Mouse (Mus musculus): ENCODE data around the gene Slc25a44. TPM values are rescaled to one million over a fixed set of nuclear protein-coding genes. Genes with fewer than 3 reads are reported as not detected.
"Not testable (repeated sequence)": the region's sequence is repeated elsewhere in the genome, so short reads cannot be mapped to it uniquely, and the experiment has no call there.

The Slc25a44 gene
- polyA plus RNA-seq, 1 experiment from 2014 or later: 21.7 TPM

DNA sequence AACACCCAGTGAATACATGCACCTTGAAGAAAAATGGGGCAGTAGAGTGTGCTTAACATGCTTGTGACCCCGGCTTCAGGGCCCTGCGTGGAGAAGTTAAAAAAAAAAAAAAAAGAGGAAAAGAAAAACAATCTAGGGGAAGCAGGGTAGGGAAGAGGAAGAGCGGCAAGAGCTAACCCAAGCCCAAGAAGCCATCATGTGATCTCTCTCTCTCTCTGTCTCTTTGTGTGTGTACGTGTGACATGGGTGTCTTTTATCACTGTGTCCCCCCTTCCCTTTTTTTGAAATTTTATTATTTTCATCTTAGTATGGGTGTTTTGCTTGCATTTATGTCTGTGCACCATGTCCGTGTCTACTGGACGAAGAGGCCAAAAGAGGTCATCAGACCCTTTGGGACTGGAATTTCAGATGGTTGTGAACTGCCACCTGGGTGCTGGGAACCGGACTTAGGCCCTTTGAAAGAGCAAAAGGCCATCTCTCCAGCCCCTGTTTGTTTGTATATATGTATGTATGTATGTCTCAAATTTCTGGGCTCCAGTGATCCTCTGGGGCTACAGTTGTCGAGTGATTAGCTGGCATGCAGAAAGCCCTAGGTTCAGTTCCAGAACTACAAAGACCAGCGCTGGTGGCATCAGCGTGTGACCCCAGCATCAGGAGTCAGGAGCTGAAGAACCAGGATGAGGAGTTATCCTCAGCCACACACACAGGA is 21.3 kb downstream of the Slc25a44 start:
- H3K9me3 ChIP-seq (ENCODE audit: low read length): no peaks in the 10 kb centered on the region
- H3K4me2 ChIP-seq (replicated peaks; ENCODE audit: low read depth, low read length): no peak overlapping the region
- H3K9ac ChIP-seq (replicated peaks; ENCODE audit: low read length): no peak overlapping the region
- no peak overlapping the region for H3K27ac ChIP-seq (ENCODE audit: low read length)
- H3K4me3 ChIP-seq (ENCODE audit: low read length): no peak overlapping the region
- ATAC-seq (ENCODE audit: low FRiP score, low TSS enrichment): no peak
- H3K36me3 ChIP-seq (ENCODE audit: insufficient read depth, low read length): peaks cover 11% of the 10 kb centered on the region
- no peaks in the 10 kb centered on the region for H3K27me3 ChIP-seq (ENCODE audit: insufficient read depth, low read length)
- 86% methylated on average over 10 of the region's 10 CpGs for WGBS
- peaks cover 14% of the 10 kb centered on the region for H3K4me1 ChIP-seq (ENCODE audit: insufficient read depth, low read length)

DNA sequence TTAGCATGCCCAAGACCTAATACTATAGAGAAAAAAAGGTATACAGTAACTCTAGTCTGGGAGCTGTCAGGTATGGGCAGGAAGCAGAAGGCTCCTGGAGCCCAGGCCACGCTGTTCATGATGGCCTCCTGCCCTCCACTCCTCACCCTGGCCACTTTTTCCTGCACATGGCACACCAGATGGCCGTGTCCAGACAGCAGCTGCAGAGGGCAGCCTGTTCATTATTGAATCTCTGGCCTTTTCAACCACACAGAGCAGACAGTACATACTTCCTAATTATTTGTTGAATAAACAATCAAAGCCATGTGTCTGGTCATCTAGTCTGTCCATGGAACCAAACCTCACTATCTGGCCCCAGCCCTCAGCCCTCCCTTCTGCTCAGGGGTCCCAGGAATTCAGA is 26.3 kb downstream of the Slc25a44 start:
- Histone ChIP-seq H3K4me3 (ENCODE audit: low read length) (no peak overlapping the region), H3K36me3 (ENCODE audit: insufficient read depth, low read length) (peaks cover 36% of the 10 kb centered on the region), H3K27ac (ENCODE audit: low read length) (no peak overlapping the region), H3K9ac (replicated peaks; ENCODE audit: low read length) (no peak overlapping the region), H3K4me1 (ENCODE audit: insufficient read depth, low read length) (no peaks in the 10 kb centered on the region), H3K27me3 (ENCODE audit: insufficient read depth, low read length) (no peaks in the 10 kb centered on the region), H3K4me2 (replicated peaks; ENCODE audit: low read depth, low read length) (no peak overlapping the region), H3K9me3 (ENCODE audit: low read length) (no peaks in the 10 kb centered on the region)
- WGBS: 70% methylated on average over 2 of the region's 2 CpGs
- no peak for ATAC-seq (ENCODE audit: low FRiP score, low TSS enrichment)

- Histone ChIP-seq H3K36me3 (ENCODE audit: insufficient read depth, low read length) (peaks cover 31% of the 10 kb centered on the region), H3K9ac (replicated peaks; ENCODE audit: low read length) (no peak overlapping the region), H3K4me1 (ENCODE audit: insufficient read depth, low read length) (no peaks in the 10 kb centered on the region), H3K9me3 (ENCODE audit: low read length) (no peaks in the 10 kb centered on the region), H3K4me3 (ENCODE audit: low read length) (no peak overlapping the region), H3K4me2 (replicated peaks; ENCODE audit: low read depth, low read length) (no peak overlapping the region), H3K27me3 (ENCODE audit: insufficient read depth, low read length) (no peaks in the 10 kb centered on the region), H3K27ac (ENCODE audit: low read length) (no peak overlapping the region)
- 84% methylated on average over 8 of the region's 8 CpGs for WGBS
- no peak for ATAC-seq (ENCODE audit: low FRiP score, low TSS enrichment)
Measured at GRCm38 (mm10) chr3:88395742-88396141, 29.2 kb downstream of the Slc25a44 start.

- no peak for ATAC-seq (ENCODE audit: low FRiP score, low TSS enrichment)
- Histone ChIP-seq H3K4me2 (replicated peaks; ENCODE audit: low read depth, low read length) (no peak overlapping the region), H3K36me3 (ENCODE audit: insufficient read depth, low read length) (peaks cover 33% of the 10 kb centered on the region), H3K9me3 (ENCODE audit: low read length) (no peaks in the 10 kb centered on the region), H3K27me3 (ENCODE audit: insufficient read depth, low read length) (no peaks in the 10 kb centered on the region), H3K4me1 (ENCODE audit: insufficient read depth, low read length) (no peaks in the 10 kb centered on the region), H3K27ac (ENCODE audit: low read length) (no peak overlapping the region), H3K9ac (replicated peaks; ENCODE audit: low read length) (no peak overlapping the region), H3K4me3 (ENCODE audit: low read length) (no peak overlapping the region)
- 94% methylated on average over 6 of the region's 6 CpGs for WGBS
Measured at GRCm38 (mm10) chr3:88395288-88395687, 29.7 kb downstream of the Slc25a44 start.

DNA sequence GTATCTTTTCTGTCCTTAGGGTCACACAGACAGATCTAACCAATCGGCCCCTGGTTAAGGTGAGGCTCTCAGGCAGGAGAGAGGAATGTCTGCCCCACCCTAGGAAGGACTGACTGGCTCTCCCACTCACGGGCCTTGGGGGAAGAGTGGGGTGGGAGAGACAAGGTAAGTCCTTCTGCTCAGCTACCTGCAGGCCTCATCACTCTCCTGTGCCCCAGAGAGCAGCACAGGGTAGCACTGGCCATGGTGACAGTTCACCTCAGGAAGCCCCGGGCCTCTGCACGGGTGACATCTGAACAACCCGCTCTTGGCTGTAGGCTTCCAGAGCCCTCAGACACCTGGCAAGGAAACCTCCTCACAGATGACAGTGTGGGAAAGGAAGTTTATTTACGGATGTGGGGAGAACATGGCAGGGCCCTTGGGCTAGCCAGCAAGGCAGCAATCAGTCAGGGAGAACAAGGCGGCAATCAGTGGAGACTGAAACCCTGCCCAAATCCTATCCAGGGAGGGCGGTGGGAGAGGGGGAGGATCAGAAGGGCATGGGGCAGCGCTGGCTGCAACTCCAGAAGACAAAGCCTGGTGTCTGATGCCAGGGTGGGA is 31.1 kb downstream of the Slc25a44 start:
- Histone ChIP-seq H3K4me1 (ENCODE audit: insufficient read depth, low read length) (no peaks in the 10 kb centered on the region), H3K4me3 (ENCODE audit: low read length) (no peak overlapping the region), H3K9ac (replicated peaks; ENCODE audit: low read length) (no peak overlapping the region), H3K4me2 (replicated peaks; ENCODE audit: low read depth, low read length) (no peak overlapping the region), H3K36me3 (ENCODE audit: insufficient read depth, low read length) (peaks cover 31% of the 10 kb centered on the region), H3K9me3 (ENCODE audit: low read length) (no peaks in the 10 kb centered on the region), H3K27me3 (ENCODE audit: insufficient read depth, low read length) (no peaks in the 10 kb centered on the region), H3K27ac (ENCODE audit: low read length) (no peak overlapping the region)
- WGBS: 78% methylated on average over 9 of the region's 9 CpGs
- ATAC-seq (ENCODE audit: low FRiP score, low TSS enrichment): no peak

GRCm38 (mm10) chr3:88384364-88384763 is 40.6 kb downstream of the Slc25a44 start, which contains the start of gene Bglap:
Bglap (minus strand) TSS chr3:88384464.
- H3K4me1 ChIP-seq (ENCODE audit: insufficient read depth, low read length): no peaks in the 10 kb centered on the region

GRCm38 (mm10) chr3:88382383-88382782 is 42.6 kb downstream of the Slc25a44 start:
- ATAC-seq (ENCODE audit: low FRiP score, low TSS enrichment); H3K27me3 ChIP-seq (ENCODE audit: insufficient read depth, low read length); H3K9me3 ChIP-seq (ENCODE audit: low read length); H3K9ac ChIP-seq (replicated peaks; ENCODE audit: low read length); H3K4me3 ChIP-seq (ENCODE audit: low read length); H3K27ac ChIP-seq (ENCODE audit: low read length); H3K4me1 ChIP-seq (ENCODE audit: insufficient read depth, low read length); H3K36me3 ChIP-seq (ENCODE audit: insufficient read depth, low read length): not testable (repeated sequence)
- H3K4me2 ChIP-seq (replicated peaks; ENCODE audit: low read depth, low read length): peak overlapping the region; percentile 51
- WGBS: 31% methylated on average over 2 of the region's 7 CpGs

More at GRCm38 (mm10) chr3:88384364-88384763, 40.6 kb downstream of the Slc25a44 start, which contains the start of gene Bglap:
- Histone ChIP-seq H3K27ac (ENCODE audit: low read length) (no peak within 1 kb of the TSS), H3K9ac (replicated peaks; ENCODE audit: low read length) (no peak within 1 kb of the TSS), H3K4me3 (ENCODE audit: low read length) (no peak within 1 kb of the TSS), H3K4me2 (replicated peaks; ENCODE audit: low read depth, low read length) (no peak within 1 kb of the TSS), H3K27me3 (ENCODE audit: insufficient read depth, low read length) (no peaks in the 10 kb centered on the region), H3K9me3 (ENCODE audit: low read length) (no peaks in the 10 kb centered on the region), H3K36me3 (ENCODE audit: insufficient read depth, low read length) (no peaks in the 10 kb centered on the region)
- no peak for ATAC-seq (ENCODE audit: low FRiP score, low TSS enrichment)
- 74% methylated on average over 5 of the region's 5 CpGs for WGBS

- H3K36me3 ChIP-seq (ENCODE audit: insufficient read depth, low read length); H3K4me1 ChIP-seq (ENCODE audit: insufficient read depth, low read length); H3K27me3 ChIP-seq (ENCODE audit: insufficient read depth, low read length); H3K9me3 ChIP-seq (ENCODE audit: low read length): not testable (repeated sequence)
- 10% methylated on average over 18 of the region's 22 CpGs for WGBS
- Histone ChIP-seq H3K4me2 (replicated peaks; ENCODE audit: low read depth, low read length) (peak overlapping the region; percentile 51), H3K27ac (ENCODE audit: low read length) (peak overlapping the region; percentile 68; the same call in 1 of the 2 replicates), H3K4me3 (ENCODE audit: low read length) (peak overlapping the region; percentile 21), H3K9ac (replicated peaks; ENCODE audit: low read length) (0 out of 2 replicates have a peak overlapping the region, but pooled peaks have one; percentile 48)
- ATAC-seq (ENCODE audit: low FRiP score, low TSS enrichment): peak; percentile 89
Measured at GRCm38 (mm10) chr3:88381389-88382315, 43.3 kb downstream of the Slc25a44 start.

GRCm38 (mm10) chr3:88378599-88378998 is 46.3 kb downstream of the Slc25a44 start, which contains the start of gene Bglap2:
Bglap2 (minus strand) TSS chr3:88378699.
- not testable (repeated sequence) for H3K9me3 ChIP-seq (ENCODE audit: low read length); H3K27ac ChIP-seq (ENCODE audit: low read length); H3K27me3 ChIP-seq (ENCODE audit: insufficient read depth, low read length); H3K4me2 ChIP-seq (replicated peaks; ENCODE audit: low read depth, low read length); H3K36me3 ChIP-seq (ENCODE audit: insufficient read depth, low read length); H3K4me3 ChIP-seq (ENCODE audit: low read length); ATAC-seq (ENCODE audit: low FRiP score, low TSS enrichment); H3K9ac ChIP-seq (replicated peaks; ENCODE audit: low read length); H3K4me1 ChIP-seq (ENCODE audit: insufficient read depth, low read length)
- 76% methylated on average over 4 of the region's 5 CpGs for WGBS

Data from kidney, embryonic 16.5 days (tissue).